Mouse (Mus musculus) neural tube, embryonic 12.5 days (tissue): Measurements from ENCODE around the gene Vmn1r205. TPM values are rescaled to one million over a fixed set of nuclear protein-coding genes. Genes with fewer than 3 reads are reported as not detected.
"Not testable (repeated sequence)": the region's sequence is repeated elsewhere in the genome, so short reads cannot be mapped to it uniquely, and the experiment has no call there.

Experiments
- ATAC-seq: fragments of 200-750 bp; cut with Nextera tagmentation; 2 replicates; pipeline ENCODE4 v1.8.0; 2017; ENCODE audit warnings: low read depth, mild to moderate bottlenecking, moderate TSS enrichment, moderate library complexity; ENCODE audit not compliant: low FRiP score
- H3K27ac ChIP-seq: fragments of 300-500 bp; sonication (generic); 2 replicates; pipeline ENCODE4 v1.5.1; 2016
- H3K27me3 ChIP-seq: fragments of 300-500 bp; sonication (generic); replicated peaks from 2 replicates; pipeline ENCODE4 v1.6.1; 2016; ENCODE audit warnings: mild to moderate bottlenecking
- H3K36me3 ChIP-seq: fragments of 300-500 bp; sonication (generic); 2 replicates; pipeline ENCODE4 v1.6.1; 2016; ENCODE audit warnings: mild to moderate bottlenecking
- H3K4me1 ChIP-seq: fragments of 300-500 bp; sonication (generic); 2 replicates; pipeline ENCODE4 v1.6.1; 2016
- H3K4me2 ChIP-seq: fragments of 300-500 bp; sonication (generic); replicated peaks from 2 replicates; pipeline ENCODE4 v1.6.1; 2016; ENCODE audit warnings: mild to moderate bottlenecking
- H3K4me3 ChIP-seq: fragments of 300-500 bp; sonication (generic); 2 replicates; pipeline ENCODE4 v1.5.1; 2016
- H3K9ac ChIP-seq: fragments of 300-500 bp; sonication (generic); 2 replicates; pipeline ENCODE4 v1.6.1; 2016; ENCODE audit warnings: mild to moderate bottlenecking
- H3K9me3 ChIP-seq: fragments of 300-500 bp; sonication (generic); 2 replicates; pipeline ENCODE4 v1.6.1; 2016; ENCODE audit warnings: mild to moderate bottlenecking
- WGBS: fragments of 180-500 bp; shearing (Covaris S2); methylation state at CpG from one replicate; pipeline ENCODE4 v1.1.7; 2016; 5-methylcytosine and 5-hydroxymethylcytosine counted together
- polyA plus RNA-seq: library from polyadenylated mRNA; unstranded; fragments of >200 nt; fragmentation: Nextera tagmentation; extraction: Ambion mirVana; gene quantifications from 2 replicates; pipeline ENCODE4 v1.2.1, GENCODE M21; 2016

Gene Vmn1r205
- polyA plus RNA-seq: not detected in 2 replicates

GRCm38 (mm10) chr13:22592900-22593299 is at the start of gene Vmn1r205:
Gene Vmn1r205 (minus strand): TSS chr13:22593000.
- Histone ChIP-seq H3K27ac (no peak within 1 kb of the TSS), H3K9ac (no peak within 1 kb of the TSS), H3K27me3 (no peaks in the 10 kb centered on the region), H3K9me3 (no peaks in the 10 kb centered on the region), H3K36me3 (no peaks in the 10 kb centered on the region), H3K4me2 (no peak within 1 kb of the TSS), H3K4me3 (no peak within 1 kb of the TSS), H3K4me1 (no peaks in the 10 kb centered on the region)
- no peak for ATAC-seq
- 85% methylated on average over 3 of the region's 3 CpGs for WGBS

DNA sequence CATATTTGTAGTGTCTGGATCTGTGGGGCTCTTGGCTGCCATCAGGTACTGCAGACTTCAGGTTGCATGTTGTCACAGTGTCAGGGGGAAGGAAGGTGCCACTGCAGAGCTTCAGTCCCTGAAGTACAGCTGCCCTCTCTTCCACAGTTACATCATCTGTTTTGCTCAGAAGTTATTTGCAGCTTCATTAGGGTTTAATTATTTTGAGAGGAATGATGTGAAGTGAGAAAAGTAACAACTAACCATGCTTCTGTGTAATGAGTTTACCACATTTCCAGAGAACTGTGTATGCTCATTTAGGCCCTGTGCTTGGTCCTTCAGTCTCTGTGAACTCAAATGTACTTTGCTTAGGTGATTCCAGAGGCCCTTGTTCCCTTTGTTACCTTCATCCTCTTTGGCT is 31.4 kb upstream of the Vmn1r205 start, which contains the start of gene Vmn1r206:
Vmn1r206 (minus strand) TSS at position 101 of the 400 bp plus-strand sequence.
- H3K9ac ChIP-seq, H3K27ac ChIP-seq, H3K4me3 ChIP-seq, H3K9me3 ChIP-seq, H3K27me3 ChIP-seq, H3K4me2 ChIP-seq, H3K36me3 ChIP-seq, ATAC-seq, H3K4me1 ChIP-seq: not testable (repeated sequence)

- not testable (repeated sequence) for ATAC-seq, H3K9me3 ChIP-seq, H3K4me3 ChIP-seq, H3K27ac ChIP-seq, H3K27me3 ChIP-seq, H3K36me3 ChIP-seq, H3K9ac ChIP-seq, H3K4me2 ChIP-seq, H3K4me1 ChIP-seq
- WGBS: 78% methylated on average over 14 of the region's 14 CpGs
These were observed 9.5 kb downstream of the Vmn1r205 start for GRCm38 (mm10) chr13:22583336-22583735.

DNA sequence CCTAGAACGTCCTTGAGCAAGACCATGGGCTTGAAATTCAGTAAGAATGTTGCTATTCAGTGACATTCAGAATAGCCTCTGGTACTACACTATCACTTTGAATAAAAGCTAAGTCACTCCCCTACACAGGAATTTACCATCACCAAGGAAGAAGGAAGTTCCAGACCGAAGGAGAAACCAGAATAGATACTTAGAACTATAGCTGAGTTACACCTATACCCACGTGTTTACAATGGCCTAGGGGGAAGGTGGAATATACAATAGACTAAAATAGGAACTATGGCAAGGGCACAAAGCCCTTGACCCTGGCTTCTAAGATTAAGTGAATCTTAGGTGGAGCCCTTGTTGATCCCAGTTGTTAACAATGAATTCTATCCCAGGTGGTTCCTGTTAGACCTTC is 17.9 kb downstream of the Vmn1r205 start:
- not testable (repeated sequence) for H3K4me3 ChIP-seq, H3K36me3 ChIP-seq, H3K27me3 ChIP-seq, H3K27ac ChIP-seq, H3K4me1 ChIP-seq, H3K4me2 ChIP-seq, ATAC-seq, H3K9me3 ChIP-seq, H3K9ac ChIP-seq
- WGBS: 87% methylated on average over 3 of the region's 3 CpGs

DNA sequence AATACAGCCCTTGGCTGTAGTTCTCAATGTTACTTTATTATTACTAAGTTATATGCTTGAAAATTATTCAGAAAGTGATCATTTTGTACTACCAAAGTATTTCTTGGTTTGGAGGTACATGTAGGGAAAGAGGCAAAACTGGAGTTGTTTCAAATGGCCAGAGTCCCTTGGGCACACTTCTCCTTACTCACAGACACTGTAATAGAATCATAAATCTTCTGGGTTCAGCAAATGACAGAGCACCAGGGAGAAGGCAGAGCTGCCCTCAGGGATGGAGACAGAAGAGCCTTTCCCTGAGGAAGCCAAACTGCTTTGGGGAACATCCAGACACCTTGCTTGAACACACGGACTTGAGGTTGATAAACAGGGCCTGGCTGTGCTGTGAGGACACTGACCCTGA is 39.9 kb downstream of the Vmn1r205 start, which contains the start of gene Vmn1r204:
Vmn1r204 (plus strand) TSS at position 301 of the 400 bp plus-strand sequence.
- not testable (repeated sequence) for H3K4me3 ChIP-seq, H3K27ac ChIP-seq, H3K4me2 ChIP-seq, ATAC-seq, H3K36me3 ChIP-seq, H3K4me1 ChIP-seq, H3K27me3 ChIP-seq, H3K9ac ChIP-seq, H3K9me3 ChIP-seq
- WGBS: 76% methylated on average over 1 of the region's 1 CpGs

Other genes starting within 250 kb of the Vmn1r205 start
- not detected in 2 replicates for gene Vmn1r198, start 242.6 kb downstream of the Vmn1r205 start, polyA plus RNA-seq
- not detected in 2 replicates for gene Vmn1r199, start 213.2 kb downstream of the Vmn1r205 start, polyA plus RNA-seq
- gene Vmn1r200, start 202.6 kb downstream of the Vmn1r205 start, polyA plus RNA-seq: 0.04 TPM in 2 replicates
- not detected in 2 replicates for gene Vmn1r201, start 121.1 kb downstream of the Vmn1r205 start, polyA plus RNA-seq
- gene Vmn1r202, start 87.6 kb downstream of the Vmn1r205 start, polyA plus RNA-seq: not detected in 2 replicates
- not detected in 2 replicates for gene Vmn1r203, start 74.9 kb downstream of the Vmn1r205 start, polyA plus RNA-seq
- gene Vmn1r204, start 39.8 kb downstream of the Vmn1r205 start, polyA plus RNA-seq: not detected in 2 replicates
- not detected in 2 replicates for gene Vmn1r206, start 31.3 kb upstream of the Vmn1r205 start, polyA plus RNA-seq
- not detected in 2 replicates for gene Vmn1r207-ps, start 136.6 kb upstream of the Vmn1r205 start, polyA plus RNA-seq
- not detected in 2 replicates for gene Vmn1r208, start 184.4 kb upstream of the Vmn1r205 start, polyA plus RNA-seq
- not detected in 2 replicates for gene Vmn1r209, start 216.7 kb upstream of the Vmn1r205 start, polyA plus RNA-seq
- not detected in 2 replicates for gene Vmn1r210, start 238.3 kb upstream of the Vmn1r205 start, polyA plus RNA-seq